Mouse (Mus musculus) heart, embryonic 10.5 days (tissue): ENCODE data around the gene Bcar3. TPM values are rescaled to one million over a fixed set of nuclear protein-coding genes. Genes with fewer than 3 reads are reported as not detected.
"Not testable (repeated sequence)": the region's sequence is repeated elsewhere in the genome, so short reads cannot be mapped to it uniquely, and the experiment has no call there.

ENCODE experiments used
- DNase-seq: peaks from one replicate; pipeline ENCODE4 v3.0.0-alpha.2; 2017; ENCODE audit warnings: low spot score
- H3K27ac ChIP-seq: fragments of 300-500 bp; sonication (generic); 2 replicates; pipeline ENCODE4 v1.5.1; 2016; ENCODE audit warnings: mild to moderate bottlenecking
- H3K27me3 ChIP-seq: fragments of 300-500 bp; sonication (generic); 2 replicates; pipeline ENCODE4 v1.6.1; 2016; ENCODE audit warnings: mild to moderate bottlenecking; ENCODE audit not compliant: poor library complexity, insufficient read depth, severe bottlenecking
- H3K36me3 ChIP-seq: fragments of 300-500 bp; sonication (generic); 2 replicates; pipeline ENCODE4 v1.6.1; 2016; ENCODE audit warnings: mild to moderate bottlenecking, moderate library complexity
- H3K4me1 ChIP-seq: fragments of 300-500 bp; sonication (generic); 2 replicates; pipeline ENCODE4 v1.6.1; 2016; ENCODE audit warnings: mild to moderate bottlenecking
- H3K4me3 ChIP-seq: fragments of 300-500 bp; sonication (generic); 2 replicates; pipeline ENCODE4 v1.5.1; 2016; ENCODE audit warnings: mild to moderate bottlenecking, moderate library complexity
- H3K9me3 ChIP-seq: fragments of 300-500 bp; sonication (generic); 2 replicates; pipeline ENCODE4 v1.6.1; 2016; ENCODE audit warnings: mild to moderate bottlenecking, moderate library complexity
- WGBS: fragments of 180-500 bp; shearing (Covaris S2); methylation state at CpG from one replicate; pipeline ENCODE4 v1.1.7; 2016; 5-methylcytosine and 5-hydroxymethylcytosine counted together
- polyA plus RNA-seq: library from polyadenylated mRNA; unstranded; fragments of >200 nt; fragmentation: Nextera tagmentation; extraction: Ambion mirVana; gene quantifications from 2 replicates; pipeline ENCODE4 v1.2.1, GENCODE M21; 2016

The Bcar3 gene
- 7.8 and 17.0 TPM in 2 replicates for polyA plus RNA-seq

GRCm38 (mm10) chr3:122293954-122294850, at the start of gene Bcar3:
Gene Bcar3, plus strand, starts transcription at chr3:122294136.
- Histone ChIP-seq H3K27me3 (peaks cover 24% of the 10 kb centered on the region), H3K4me1 (peaks cover 19% of the 10 kb centered on the region)
- WGBS = 10% methylated on average over 37 of the region's 37 CpGs

GRCm38 (mm10) chr3:122244759-122245158, 49.2 kb upstream of the Bcar3 start:
- Histone ChIP-seq H3K27ac (peak overlapping the region; percentile 96), H3K27me3 (no peaks in the 10 kb centered on the region), H3K4me3 (peak overlapping the region; percentile 97), H3K9me3 (no peaks in the 10 kb centered on the region), H3K36me3 (no peaks in the 10 kb centered on the region), H3K4me1 (peaks cover 15% of the 10 kb centered on the region)
- 60% methylated on average over 6 of the region's 6 CpGs for WGBS
- no peak for DNase-seq

More at GRCm38 (mm10) chr3:122293954-122294850, at the start of gene Bcar3:
- no peaks in the 10 kb centered on the region for H3K36me3 ChIP-seq
- H3K27ac ChIP-seq = peak within 1 kb of the TSS; percentile 98
- H3K4me3 ChIP-seq = peak within 1 kb of the TSS; percentile 88
- peak; percentile 95 for DNase-seq
- H3K9me3 ChIP-seq = no peaks in the 10 kb centered on the region

GRCm38 (mm10) chr3:122245215-122245877, 48.6 kb upstream of the Bcar3 start, which contains the start of gene Gclm:
Gene Gclm, plus strand, starts transcription at chr3:122245557.
- Histone ChIP-seq H3K4me3 (peak within 1 kb of the TSS; percentile 97), H3K27ac (peak within 1 kb of the TSS; percentile 96), H3K9me3 (no peaks in the 10 kb centered on the region), H3K27me3 (no peaks in the 10 kb centered on the region), H3K4me1 (peaks cover 15% of the 10 kb centered on the region), H3K36me3 (no peaks in the 10 kb centered on the region)
- under 1% methylated on average over 90 of the region's 90 CpGs for WGBS
- peak; percentile 96 for DNase-seq

DNA sequence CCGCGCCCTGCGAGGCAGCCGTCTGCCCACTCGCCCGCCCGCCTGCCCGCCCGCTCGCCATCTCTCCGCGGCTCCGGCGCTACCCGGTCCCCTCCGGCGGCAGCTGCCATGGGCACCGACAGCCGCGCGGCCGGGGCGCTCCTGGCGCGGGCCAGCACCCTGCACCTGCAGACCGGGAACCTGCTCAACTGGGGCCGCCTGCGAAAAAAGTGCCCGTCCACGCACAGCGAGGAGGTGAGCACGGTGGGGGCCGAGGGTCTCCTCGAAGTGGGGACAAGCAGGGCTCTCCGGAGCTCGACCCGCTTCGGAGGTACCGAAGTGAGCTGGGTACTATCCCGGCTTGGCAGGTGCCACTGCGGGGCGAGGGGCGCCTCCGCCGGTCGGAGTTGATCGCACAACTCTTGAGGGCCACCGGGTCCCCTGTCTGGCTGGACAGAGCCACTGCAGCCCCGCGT, 48.0 kb upstream of the Bcar3 start:
- H3K4me1 ChIP-seq = peaks cover 15% of the 10 kb centered on the region
- H3K9me3 ChIP-seq = no peaks in the 10 kb centered on the region
- peak overlapping the region; percentile 96 for H3K27ac ChIP-seq
- peak; percentile 85 for DNase-seq
- WGBS = 1% methylated on average over 47 of the region's 50 CpGs
- no peaks in the 10 kb centered on the region for H3K27me3 ChIP-seq
- no peaks in the 10 kb centered on the region for H3K36me3 ChIP-seq
- peak overlapping the region; percentile 97 for H3K4me3 ChIP-seq

- Histone ChIP-seq H3K4me1 (peaks cover 15% of the 10 kb centered on the region), H3K4me3 (peak overlapping the region; percentile 97), H3K27ac (peak overlapping the region; percentile 96), H3K9me3 (no peaks in the 10 kb centered on the region), H3K27me3 (no peaks in the 10 kb centered on the region), H3K36me3 (peaks cover 2% of the 10 kb centered on the region; the same call in 1 of the 2 replicates)
- WGBS = 28% methylated on average over 6 of the region's 6 CpGs
- no peak for DNase-seq
These were observed 47.5 kb upstream of the Bcar3 start for GRCm38 (mm10) chr3:122246406-122246805.

- DNase-seq = peak; percentile 85
- Histone ChIP-seq H3K36me3 (peaks cover 5% of the 10 kb centered on the region; the same call in 1 of the 2 replicates), H3K9me3 (no peaks in the 10 kb centered on the region), H3K27ac (peak overlapping the region; percentile 96; the same call in 1 of the 2 replicates), H3K4me1 (peaks cover 15% of the 10 kb centered on the region), H3K4me3 (peak overlapping the region; percentile 97), H3K27me3 (no peaks in the 10 kb centered on the region)
- WGBS = 37% methylated on average over 12 of the region's 12 CpGs
These were observed 46.8 kb upstream of the Bcar3 start for GRCm38 (mm10) chr3:122246986-122247767.

GRCm38 (mm10) chr3:122247768-122248100, 46.2 kb upstream of the Bcar3 start:
- DNase-seq = no peak

DNA sequence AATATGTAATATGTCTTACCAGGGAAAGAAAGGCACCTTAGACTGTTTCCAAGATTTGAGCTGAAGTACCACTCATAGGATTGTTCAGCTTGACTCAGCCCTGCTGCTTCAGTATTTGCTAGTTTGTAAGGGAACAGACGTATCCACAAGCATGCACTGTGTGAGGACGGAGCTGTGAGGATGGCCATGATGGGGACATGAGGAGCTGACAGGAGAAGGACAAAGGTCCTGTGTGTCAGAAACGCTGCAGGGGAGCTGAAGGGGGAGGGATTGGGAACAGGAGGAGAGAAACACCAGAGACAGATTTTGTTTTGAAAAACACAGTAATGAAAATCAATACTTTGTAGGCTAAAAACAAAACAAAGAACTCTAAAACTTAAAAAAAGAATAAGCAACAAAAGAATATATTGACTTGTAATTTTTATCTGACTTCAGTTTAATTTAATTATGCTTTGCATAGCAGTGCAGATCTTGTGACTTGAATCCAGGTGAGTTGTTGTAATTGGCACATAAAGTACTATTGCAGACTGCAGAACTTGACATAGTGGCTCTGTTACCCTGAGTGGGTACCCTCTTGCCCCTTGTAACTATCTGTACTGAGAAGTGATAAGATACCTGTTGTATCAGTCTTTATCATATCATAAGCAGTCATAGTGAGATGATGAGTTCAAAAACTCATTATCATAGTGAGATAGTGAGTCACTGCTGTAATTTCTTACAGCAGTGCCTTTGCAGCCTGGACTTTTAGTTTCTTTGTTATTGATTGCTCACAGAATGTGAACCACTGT, 41.3 kb upstream of the Bcar3 start:
- Histone ChIP-seq H3K4me1 (peaks cover 7% of the 10 kb centered on the region), H3K36me3 (peaks cover 5% of the 10 kb centered on the region; the same call in 1 of the 2 replicates), H3K27me3 (no peaks in the 10 kb centered on the region), H3K27ac (no peak overlapping the region), H3K9me3 (no peaks in the 10 kb centered on the region), H3K4me3 (no peak overlapping the region)
- 30% methylated on average over 3 of the region's 3 CpGs for WGBS
- no peak for DNase-seq

More at GRCm38 (mm10) chr3:122247768-122248100, 46.2 kb upstream of the Bcar3 start:
- Histone ChIP-seq H3K36me3 (peaks cover 5% of the 10 kb centered on the region; the same call in 1 of the 2 replicates), H3K9me3 (no peaks in the 10 kb centered on the region), H3K4me3 (peak overlapping the region; percentile 97; the same call in 1 of the 2 replicates), H3K27ac (no peak overlapping the region; the same call in 1 of the 2 replicates), H3K4me1 (peaks cover 18% of the 10 kb centered on the region), H3K27me3 (no peaks in the 10 kb centered on the region)
- 85% methylated on average over 2 of the region's 2 CpGs for WGBS

GRCm38 (mm10) chr3:122254050-122254449, 39.9 kb upstream of the Bcar3 start:
- not testable (repeated sequence) for H3K27ac ChIP-seq, H3K9me3 ChIP-seq, DNase-seq, H3K4me1 ChIP-seq, H3K27me3 ChIP-seq, H3K4me3 ChIP-seq
- peaks cover 12% of the 10 kb centered on the region; the same call in 1 of the 2 replicates for H3K36me3 ChIP-seq
- 68% methylated on average over 7 of the region's 7 CpGs for WGBS

GRCm38 (mm10) chr3:122269986-122270385, 23.9 kb upstream of the Bcar3 start:
- Histone ChIP-seq H3K4me1 (peaks cover 1% of the 10 kb centered on the region), H3K36me3 (peaks cover 8% of the 10 kb centered on the region), H3K9me3 (no peaks in the 10 kb centered on the region), H3K27ac (no peak overlapping the region), H3K4me3 (no peak overlapping the region), H3K27me3 (no peaks in the 10 kb centered on the region)
- 72% methylated on average over 5 of the region's 5 CpGs for WGBS
- no peak for DNase-seq

GRCm38 (mm10) chr3:122272565-122272964, 21.4 kb upstream of the Bcar3 start:
- DNase-seq, H3K4me3 ChIP-seq, H3K9me3 ChIP-seq, H3K27me3 ChIP-seq, H3K27ac ChIP-seq: not testable (repeated sequence)
- peaks cover 23% of the 10 kb centered on the region for H3K4me1 ChIP-seq
- H3K36me3 ChIP-seq = peaks cover 25% of the 10 kb centered on the region
- 100% methylated on average over 1 of the region's 1 CpGs for WGBS
